Mouse (Mus musculus): ENCODE results near the gene Ost4.

- no peak for TF ChIP-seq CTCF (IDR thresholded peaks at IDR 0.05)
- no peak for TF ChIP-seq EP300 (IDR thresholded peaks at IDR 0.05; ENCODE audit: insufficient read depth, low read depth, low read length)
Observed at GRCm38 (mm10) chr5:30868981-30869380, 38.6 kb downstream of the Ost4 start.

Data from heart, adult 2 months (tissue).